Mouse (Mus musculus): ENCODE results near the gene Rpl19. TPM values are rescaled to one million over a fixed set of nuclear protein-coding genes. Genes with fewer than 3 reads are reported as not detected.
A peak's percentile ranks its signal among the peaks of the same experiment; 100 is the strongest.

Rpl19 gene
- polyA plus RNA-seq, 1 experiment = 1,033 TPM

DNA sequence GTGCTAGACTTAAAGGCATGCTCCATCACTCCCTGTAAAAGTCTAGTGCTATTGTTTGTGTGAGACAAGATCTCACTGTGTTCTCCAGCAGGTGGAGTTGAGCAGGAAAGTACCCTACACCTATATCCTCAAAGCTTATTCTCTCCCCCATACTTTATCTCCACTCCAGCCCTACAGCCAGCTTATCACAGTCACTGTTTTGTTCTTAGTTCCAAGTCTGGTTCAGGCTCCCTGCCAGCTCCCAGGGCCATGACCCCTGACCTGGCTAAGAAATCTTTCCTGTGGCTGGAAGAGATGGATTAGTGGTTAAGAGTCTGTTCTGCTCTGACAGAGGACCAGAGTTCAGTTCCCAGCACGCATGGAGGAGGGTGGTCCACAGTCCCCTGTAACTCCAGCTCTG is 20.0 kb downstream of the Rpl19 start:
- 82% methylated on average over 1 of the region's 1 CpGs for WGBS
- Histone ChIP-seq H3K27me3 (ENCODE audit: control insufficient read depth, insufficient read depth, low read length) (peaks cover under 1% of the 10 kb centered on the region), H3K27ac (ENCODE audit: control insufficient read depth, insufficient read depth, low read length) (no peak overlapping the region), H3K4me3 (ENCODE audit: control insufficient read depth, insufficient read depth, low read length) (no peak overlapping the region), H3K4me1 (replicated peaks; ENCODE audit: control insufficient read depth, insufficient read depth, low read length) (peaks cover 33% of the 10 kb centered on the region), H3K36me3 (ENCODE audit: control insufficient read depth, insufficient read depth, low read length) (no peaks in the 10 kb centered on the region)
- TF ChIP-seq POLR2A (IDR thresholded peaks at IDR 0.05; ENCODE audit: control insufficient read depth, extremely low read depth, insufficient read depth, low read length, poor library complexity) (no peak), CTCF (IDR thresholded peaks at IDR 0.05; ENCODE audit: borderline replicate concordance, control insufficient read depth, extremely low read depth, insufficient read depth, low read length, poor library complexity) (no peak)
- no peak for DNase-seq

DNA sequence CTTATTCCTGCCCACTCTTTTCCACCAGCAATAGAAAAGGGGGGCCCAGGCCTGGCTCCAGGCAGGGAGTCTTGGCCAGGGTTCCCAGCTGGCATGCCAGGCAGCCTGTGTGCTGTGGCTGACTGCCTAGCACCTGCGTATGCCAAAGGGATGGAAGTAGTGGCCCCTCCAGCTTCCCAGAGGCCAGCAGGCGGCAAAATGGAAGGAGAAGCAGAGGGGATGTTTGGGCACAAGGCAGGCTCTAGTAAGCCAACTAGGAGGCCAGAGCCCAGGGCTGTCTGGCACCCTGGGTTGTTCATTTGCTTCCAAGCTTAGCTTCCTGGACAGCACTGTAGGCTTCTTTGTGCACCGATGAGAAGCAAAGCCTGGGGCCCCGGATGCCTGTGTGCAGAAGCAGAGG is 21.2 kb downstream of the Rpl19 start:
- Histone ChIP-seq H3K4me3 (ENCODE audit: control insufficient read depth, insufficient read depth, low read length) (no peak overlapping the region), H3K36me3 (ENCODE audit: control insufficient read depth, insufficient read depth, low read length) (no peaks in the 10 kb centered on the region), H3K4me1 (replicated peaks; ENCODE audit: control insufficient read depth, insufficient read depth, low read length) (peaks cover 42% of the 10 kb centered on the region), H3K27ac (ENCODE audit: control insufficient read depth, insufficient read depth, low read length) (no peak overlapping the region), H3K27me3 (ENCODE audit: control insufficient read depth, insufficient read depth, low read length) (peaks cover 13% of the 10 kb centered on the region)
- DNase-seq = no peak
- WGBS = 62% methylated on average over 4 of the region's 4 CpGs
- no peak for TF ChIP-seq CTCF (IDR thresholded peaks at IDR 0.05; ENCODE audit: borderline replicate concordance, control insufficient read depth, extremely low read depth, insufficient read depth, low read length, poor library complexity)
- no peak for TF ChIP-seq POLR2A (IDR thresholded peaks at IDR 0.05; ENCODE audit: control insufficient read depth, extremely low read depth, insufficient read depth, low read length, poor library complexity)

DNA sequence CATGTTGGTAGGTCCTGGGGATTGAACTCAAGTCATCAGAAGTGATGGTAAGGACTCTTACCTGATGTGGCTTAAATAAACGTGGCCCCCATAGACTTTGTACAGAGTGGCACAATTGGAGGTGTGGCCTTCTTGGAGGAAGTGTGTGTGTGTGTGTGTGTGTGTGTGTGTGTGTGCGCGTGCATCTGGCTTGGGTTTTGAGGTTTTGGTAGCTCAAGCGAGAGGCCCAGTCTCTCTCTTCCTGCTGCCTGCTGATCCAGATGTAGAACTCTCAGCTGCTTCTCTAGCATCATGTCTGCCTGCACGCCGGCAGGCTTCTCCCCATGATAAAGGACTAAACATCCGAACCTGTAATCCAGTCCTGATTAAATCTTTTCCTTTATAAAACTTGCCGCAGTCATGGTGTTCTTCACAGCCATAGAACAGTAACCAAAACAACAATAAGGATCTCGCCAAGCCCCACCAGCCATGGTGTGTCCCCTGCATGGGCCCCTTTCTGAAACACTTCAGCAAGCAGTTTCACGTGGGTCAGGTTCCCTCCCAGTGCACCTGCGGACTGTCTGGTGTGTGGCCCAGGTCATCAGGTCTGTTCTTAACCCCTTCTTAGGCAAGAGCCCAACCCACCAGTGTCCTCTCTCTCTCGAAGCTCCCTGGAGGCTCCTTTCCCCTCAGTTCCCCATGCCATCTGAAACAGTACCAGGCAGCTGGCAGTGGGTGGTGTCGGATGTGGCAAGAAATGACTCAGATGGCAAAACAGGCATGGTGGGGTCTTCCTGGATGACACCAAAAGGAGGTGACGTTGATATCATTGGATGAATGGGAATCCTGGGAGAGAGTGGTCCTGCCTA is 23.4 kb downstream of the Rpl19 start:
- TF ChIP-seq POLR2A (IDR thresholded peaks at IDR 0.05; ENCODE audit: control insufficient read depth, extremely low read depth, insufficient read depth, low read length, poor library complexity) = no peak
- TF ChIP-seq CTCF (IDR thresholded peaks at IDR 0.05; ENCODE audit: borderline replicate concordance, control insufficient read depth, extremely low read depth, insufficient read depth, low read length, poor library complexity) = no peak
- peak; percentile 21 for DNase-seq
- Histone ChIP-seq H3K36me3 (ENCODE audit: control insufficient read depth, insufficient read depth, low read length) (no peaks in the 10 kb centered on the region), H3K27me3 (ENCODE audit: control insufficient read depth, insufficient read depth, low read length) (peaks cover 16% of the 10 kb centered on the region), H3K4me3 (ENCODE audit: control insufficient read depth, insufficient read depth, low read length) (no peak overlapping the region), H3K4me1 (replicated peaks; ENCODE audit: control insufficient read depth, insufficient read depth, low read length) (peaks cover 38% of the 10 kb centered on the region), H3K27ac (ENCODE audit: control insufficient read depth, insufficient read depth, low read length) (no peak overlapping the region)
- 15% methylated on average over 14 of the region's 14 CpGs for WGBS

DNA sequence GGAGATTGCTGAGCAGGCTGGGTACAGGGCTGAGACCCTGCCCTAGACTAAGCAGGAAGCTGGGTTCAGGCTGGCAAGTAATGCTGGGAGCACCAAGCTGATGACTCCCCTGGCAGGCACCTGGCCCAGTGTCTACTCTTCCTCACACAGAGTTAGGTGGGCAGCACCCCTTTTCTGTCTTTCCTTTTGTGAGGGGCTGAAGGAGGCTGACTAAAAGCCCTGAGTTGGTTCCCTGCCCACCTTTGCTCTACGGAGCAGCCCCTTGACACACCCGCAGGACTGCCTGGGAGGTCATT is 24.0 kb downstream of the Rpl19 start:
- Histone ChIP-seq H3K27me3 (ENCODE audit: control insufficient read depth, insufficient read depth, low read length) (peaks cover 16% of the 10 kb centered on the region), H3K27ac (ENCODE audit: control insufficient read depth, insufficient read depth, low read length) (no peak overlapping the region), H3K36me3 (ENCODE audit: control insufficient read depth, insufficient read depth, low read length) (no peaks in the 10 kb centered on the region), H3K4me1 (replicated peaks; ENCODE audit: control insufficient read depth, insufficient read depth, low read length) (peaks cover 38% of the 10 kb centered on the region), H3K4me3 (ENCODE audit: control insufficient read depth, insufficient read depth, low read length) (no peak overlapping the region)
- WGBS = 85% methylated on average over 2 of the region's 2 CpGs
- TF ChIP-seq POLR2A (IDR thresholded peaks at IDR 0.05; ENCODE audit: control insufficient read depth, extremely low read depth, insufficient read depth, low read length, poor library complexity) (no peak), CTCF (IDR thresholded peaks at IDR 0.05; ENCODE audit: borderline replicate concordance, control insufficient read depth, extremely low read depth, insufficient read depth, low read length, poor library complexity) (no peak)
- no peak for DNase-seq

DNA sequence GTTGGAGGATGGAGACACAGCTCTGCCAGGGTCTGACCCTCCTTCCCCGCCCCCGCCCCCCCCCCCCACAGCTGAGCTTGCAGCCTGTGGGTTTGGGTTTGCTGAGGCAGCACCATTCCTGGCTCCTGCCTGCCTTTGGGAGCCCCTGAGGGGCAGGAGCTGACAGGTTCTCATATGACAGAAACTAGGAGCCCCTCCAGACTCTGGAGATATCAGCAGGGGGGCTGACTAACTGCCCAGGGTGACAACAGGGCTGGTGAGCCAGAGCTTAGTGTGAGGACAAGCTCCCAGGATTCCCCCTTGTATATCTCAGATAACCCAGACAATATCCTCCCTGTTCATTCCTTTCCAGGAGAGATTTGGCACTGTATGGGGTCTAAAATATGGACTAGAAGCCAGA is 24.4 kb downstream of the Rpl19 start:
- Histone ChIP-seq H3K27ac (ENCODE audit: control insufficient read depth, insufficient read depth, low read length) (no peak overlapping the region), H3K4me1 (replicated peaks; ENCODE audit: control insufficient read depth, insufficient read depth, low read length) (peaks cover 38% of the 10 kb centered on the region), H3K4me3 (ENCODE audit: control insufficient read depth, insufficient read depth, low read length) (no peak overlapping the region), H3K27me3 (ENCODE audit: control insufficient read depth, insufficient read depth, low read length) (peaks cover 16% of the 10 kb centered on the region), H3K36me3 (ENCODE audit: control insufficient read depth, insufficient read depth, low read length) (no peaks in the 10 kb centered on the region)
- WGBS = 61% methylated on average over 2 of the region's 2 CpGs
- DNase-seq = no peak
- TF ChIP-seq CTCF (IDR thresholded peaks at IDR 0.05; ENCODE audit: borderline replicate concordance, control insufficient read depth, extremely low read depth, insufficient read depth, low read length, poor library complexity) = no peak
- TF ChIP-seq POLR2A (IDR thresholded peaks at IDR 0.05; ENCODE audit: control insufficient read depth, extremely low read depth, insufficient read depth, low read length, poor library complexity) = no peak

DNA sequence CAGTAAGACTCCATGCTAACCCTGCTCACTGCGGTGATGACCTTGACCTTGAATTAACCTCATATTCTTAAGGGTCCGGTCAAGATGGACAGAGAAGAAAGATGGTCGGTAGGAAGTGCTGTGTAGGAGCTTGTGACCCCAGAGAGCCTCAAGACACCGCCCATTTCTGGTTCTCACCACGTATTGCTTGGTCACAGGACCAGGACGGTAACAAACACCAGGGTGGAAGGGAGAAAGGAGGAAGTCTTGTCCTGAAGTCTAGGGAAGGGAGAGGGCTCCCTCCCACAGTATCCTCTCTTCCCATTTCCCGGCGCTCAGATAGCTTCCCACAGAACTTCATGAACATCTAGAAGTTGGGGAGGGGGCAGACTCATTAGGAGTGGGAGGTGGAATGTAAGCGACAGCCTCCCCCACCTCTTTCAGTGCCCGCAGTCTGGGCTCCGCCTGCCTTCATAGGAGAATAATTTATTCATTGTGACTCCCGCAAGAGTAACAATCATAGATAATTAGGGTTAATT is 25.2 kb downstream of the Rpl19 start:
- no peak for DNase-seq
- H3K27me3 ChIP-seq (ENCODE audit: control insufficient read depth, insufficient read depth, low read length) = peaks cover 16% of the 10 kb centered on the region
- no peak for TF ChIP-seq CTCF (IDR thresholded peaks at IDR 0.05; ENCODE audit: borderline replicate concordance, control insufficient read depth, extremely low read depth, insufficient read depth, low read length, poor library complexity)
- no peak for TF ChIP-seq POLR2A (IDR thresholded peaks at IDR 0.05; ENCODE audit: control insufficient read depth, extremely low read depth, insufficient read depth, low read length, poor library complexity)
- no peak overlapping the region for H3K4me3 ChIP-seq (ENCODE audit: control insufficient read depth, insufficient read depth, low read length)
- 14% methylated on average over 12 of the region's 12 CpGs for WGBS
- no peaks in the 10 kb centered on the region for H3K36me3 ChIP-seq (ENCODE audit: control insufficient read depth, insufficient read depth, low read length)
- H3K27ac ChIP-seq (ENCODE audit: control insufficient read depth, insufficient read depth, low read length) = no peak overlapping the region
- H3K4me1 ChIP-seq (replicated peaks; ENCODE audit: control insufficient read depth, insufficient read depth, low read length) = peaks cover 38% of the 10 kb centered on the region

All from thymus, adult 2 months (tissue).